Mouse (Mus musculus) ES-Bruce4 (cell line): ENCODE data around the gene Mgarp.

ENCODE experiments used
- CTCF ChIP-seq: IDR thresholded peaks from one replicate; pipeline ENCODE4 v1.8.1; 2011; ENCODE audit warnings: low read depth, low read length
- POLR2A ChIP-seq: IDR thresholded peaks from one replicate; pipeline ENCODE4 v1.8.1; 2011; ENCODE audit warnings: low read length; ENCODE audit not compliant: insufficient read depth

- TF ChIP-seq CTCF (no peak), POLR2A (no peak)
Measured at GRCm38 (mm10) chr3:51343260-51343659, 53.3 kb downstream of the Mgarp start.
